Mouse (Mus musculus): Measurements from ENCODE around the gene Nt5e. TPM values are rescaled to one million over a fixed set of nuclear protein-coding genes. Genes with fewer than 3 reads are reported as not detected.

Gene Nt5e
- polyA plus RNA-seq, 1 experiment: not detected

DNA sequence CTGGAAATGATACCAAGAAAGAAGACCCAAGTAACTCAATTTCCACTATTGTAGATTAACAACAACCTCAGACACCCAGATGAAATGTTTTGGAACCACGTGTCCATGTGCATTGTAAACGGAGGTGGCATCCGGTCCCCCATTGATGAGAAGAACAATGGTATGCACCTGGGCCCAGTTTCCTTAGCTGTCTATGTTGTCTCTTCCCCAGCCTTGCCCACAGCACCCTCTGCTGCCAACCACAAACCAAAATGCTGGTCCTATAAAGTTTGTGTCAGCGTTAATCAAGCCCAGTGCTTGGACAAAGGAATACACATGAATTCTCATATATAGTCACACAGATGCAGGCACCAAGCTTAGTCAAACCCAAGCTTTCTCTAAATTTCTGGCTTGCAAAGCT lies 39.3 kb downstream of the Nt5e start:
- no peak for TF ChIP-seq GATA1 (IDR thresholded peaks at IDR 0.05; ENCODE audit: low read length)

DNA sequence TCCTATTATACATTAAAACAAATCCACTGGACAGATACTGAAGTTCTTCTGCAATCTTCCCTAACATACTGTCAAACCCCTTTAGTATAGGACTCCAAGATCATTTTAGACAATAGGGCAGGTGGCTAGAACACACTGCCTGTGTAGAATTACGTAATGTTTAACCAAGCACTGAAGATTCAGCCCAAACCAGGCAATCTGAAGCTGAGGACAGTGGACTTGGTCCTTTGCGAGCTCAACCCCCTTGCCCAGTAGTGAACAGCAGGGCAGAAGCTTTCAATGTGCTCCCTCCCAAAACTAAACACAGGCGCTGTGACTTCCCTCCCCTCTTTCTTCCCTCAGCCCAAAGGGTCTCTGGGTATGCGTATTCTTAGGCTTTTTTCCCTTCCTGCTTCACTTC lies 39.8 kb downstream of the Nt5e start:
- no peak for TF ChIP-seq GATA1 (IDR thresholded peaks at IDR 0.05; ENCODE audit: low read length)

DNA sequence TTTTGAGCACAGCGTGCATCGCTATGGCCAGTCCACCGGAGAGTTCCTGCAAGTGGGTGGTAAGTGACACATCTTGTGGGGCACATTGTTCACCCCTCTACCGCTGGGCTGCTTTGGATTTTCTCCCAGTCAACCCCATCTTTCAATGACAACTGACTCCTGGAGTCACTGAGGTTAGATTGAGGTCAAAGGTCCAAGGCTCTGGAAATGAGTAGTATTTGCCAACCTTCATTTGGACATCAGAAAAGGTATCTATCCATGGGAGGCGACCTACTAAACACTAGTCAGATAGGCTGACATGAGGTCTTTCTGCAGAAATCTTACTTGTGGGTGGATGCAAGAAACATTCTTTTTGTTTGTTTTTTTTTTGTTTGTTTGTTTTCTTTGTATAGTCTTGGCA lies 40.3 kb downstream of the Nt5e start:
- no peak for TF ChIP-seq GATA1 (IDR thresholded peaks at IDR 0.05; ENCODE audit: low read length)

DNA sequence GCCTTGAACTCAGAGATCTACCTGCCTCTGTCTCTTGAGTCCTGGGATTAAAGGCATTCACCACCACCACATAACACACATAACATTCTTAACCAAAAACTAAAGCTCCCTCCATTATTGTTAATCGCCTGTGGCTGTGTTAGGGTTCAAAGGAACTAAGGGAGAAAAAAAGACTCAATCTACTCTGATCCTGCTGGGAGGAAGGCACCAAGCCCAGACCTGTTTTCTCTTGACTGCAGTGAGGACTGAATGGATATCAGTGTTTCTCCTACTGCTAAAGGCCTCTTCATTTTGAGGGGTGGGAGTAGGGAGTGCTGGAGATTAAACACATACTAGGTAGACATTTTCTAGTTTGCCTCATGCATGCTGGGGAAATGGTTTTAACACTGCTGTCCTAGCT lies 40.8 kb downstream of the Nt5e start:
- no peak for TF ChIP-seq GATA1 (IDR thresholded peaks at IDR 0.05; ENCODE audit: low read length)

DNA sequence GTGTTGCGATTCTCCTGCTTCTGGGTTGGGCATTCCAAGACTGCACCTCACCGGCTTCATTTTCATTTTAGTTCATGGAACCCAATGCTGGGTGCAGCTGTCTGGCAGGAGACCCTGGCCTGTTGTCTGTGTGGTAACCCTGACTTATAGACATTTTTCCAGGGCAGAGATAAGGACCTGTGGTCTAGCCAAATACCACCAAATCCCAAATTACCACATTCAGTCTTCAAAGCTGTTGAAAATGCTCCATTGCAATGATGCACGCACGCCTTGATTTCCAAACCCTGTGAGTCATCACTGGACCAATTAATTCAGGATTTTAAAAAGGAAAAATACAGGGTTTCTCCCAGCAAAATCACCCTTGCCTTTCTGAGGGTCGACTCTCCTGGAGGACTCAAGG lies 41.5 kb downstream of the Nt5e start:
- TF ChIP-seq GATA1 (IDR thresholded peaks at IDR 0.05; ENCODE audit: low read length): no peak

DNA sequence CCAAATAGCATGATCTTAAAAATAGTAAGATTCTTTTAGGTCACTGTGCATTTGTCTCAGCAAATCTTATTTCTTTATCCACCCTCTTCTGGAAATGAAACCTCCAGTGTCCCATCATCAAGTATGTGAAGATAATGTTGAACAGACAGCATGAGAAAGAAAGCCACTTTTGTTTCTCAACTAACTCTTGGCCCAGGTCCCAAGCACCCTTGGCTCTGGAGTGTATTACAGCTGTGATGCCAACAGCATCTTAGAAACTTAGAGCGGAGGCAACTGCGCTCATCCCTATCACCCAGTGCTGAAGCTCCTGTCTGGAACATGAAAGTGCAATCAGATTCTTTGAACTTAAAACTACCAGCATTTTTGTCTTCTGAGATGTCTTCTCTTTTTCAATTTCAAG lies 42.7 kb downstream of the Nt5e start:
- TF ChIP-seq GATA1 (IDR thresholded peaks at IDR 0.05; ENCODE audit: low read length): no peak

DNA sequence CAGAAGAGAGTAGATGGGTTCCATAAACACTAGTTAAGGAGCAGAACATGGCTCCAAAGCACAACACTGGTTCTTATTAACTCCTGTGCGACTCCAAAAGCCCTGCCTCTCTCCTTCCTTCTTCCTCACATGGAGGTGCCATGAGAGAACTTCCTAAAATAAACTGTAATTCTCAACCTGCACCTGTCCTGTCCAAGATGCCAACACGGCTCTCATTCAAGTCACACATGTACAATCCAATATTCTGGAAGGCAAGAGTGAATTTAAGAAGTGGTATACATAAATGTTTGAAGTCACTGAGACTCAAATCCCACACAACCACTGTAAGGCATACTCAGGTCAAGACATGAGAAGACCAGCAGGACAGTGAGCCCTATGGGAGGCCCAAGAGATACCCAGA lies 44.2 kb downstream of the Nt5e start:
- TF ChIP-seq GATA1 (IDR thresholded peaks at IDR 0.05; ENCODE audit: low read length): no peak

DNA sequence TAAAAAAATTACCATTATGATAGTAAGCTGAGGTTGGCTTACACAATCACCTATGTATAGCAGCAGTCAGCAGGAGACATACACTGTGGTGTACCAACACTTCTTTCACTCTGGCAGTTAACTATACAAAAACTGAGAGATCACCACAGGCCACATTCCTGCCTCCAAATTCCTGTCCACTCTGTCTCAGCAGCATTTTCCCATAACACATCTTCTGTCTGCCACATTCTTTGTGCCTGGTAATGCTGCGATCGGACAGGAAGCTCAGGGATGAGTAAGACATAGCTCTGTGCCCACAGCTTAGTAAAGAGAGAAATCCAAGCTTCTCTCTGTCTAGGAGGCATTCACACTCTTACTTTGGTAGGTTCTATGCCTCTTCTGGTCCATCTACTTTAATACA lies 46.0 kb downstream of the Nt5e start:
- no peak for TF ChIP-seq GATA1 (IDR thresholded peaks at IDR 0.05; ENCODE audit: low read length)

DNA sequence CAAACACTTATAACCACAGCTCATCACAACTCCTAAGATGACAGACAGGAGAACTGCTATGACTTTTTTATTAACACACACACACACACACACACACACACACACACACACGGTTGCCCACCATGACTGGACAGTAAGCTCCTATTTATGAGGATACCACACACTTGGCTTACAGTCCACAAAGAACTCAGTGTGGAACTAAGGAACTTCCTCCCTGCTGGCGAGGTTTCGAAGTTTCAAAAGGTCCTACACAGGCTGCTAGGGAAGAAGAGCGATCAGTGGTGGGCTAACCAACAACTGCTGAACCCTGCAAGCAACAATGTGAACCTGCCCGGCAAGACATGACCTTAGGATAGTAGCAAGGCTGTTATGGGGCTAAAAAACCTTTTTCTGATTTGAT lies 50.5 kb downstream of the Nt5e start:
- no peak for TF ChIP-seq GATA1 (IDR thresholded peaks at IDR 0.05; ENCODE audit: low read length)

DNA sequence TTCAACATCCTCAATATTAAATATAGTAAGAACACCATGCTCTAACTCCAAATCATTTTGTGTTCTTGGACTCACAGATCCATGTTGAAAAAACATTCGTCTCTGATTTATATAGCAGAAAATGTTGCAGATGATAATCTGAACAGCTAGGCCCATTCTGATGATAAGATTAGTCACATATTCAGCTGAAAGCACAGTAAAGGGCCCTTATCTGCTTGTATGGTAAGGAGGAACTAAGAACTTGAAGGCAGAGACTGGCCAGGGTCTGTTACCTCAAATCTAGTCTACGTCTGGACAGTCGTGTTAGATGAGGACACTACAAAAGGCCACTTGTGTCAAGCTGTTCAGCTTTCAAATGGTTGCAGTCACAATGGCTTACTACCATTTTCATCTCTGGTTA lies 52.1 kb downstream of the Nt5e start:
- no peak for TF ChIP-seq GATA1 (IDR thresholded peaks at IDR 0.05; ENCODE audit: low read length)

DNA sequence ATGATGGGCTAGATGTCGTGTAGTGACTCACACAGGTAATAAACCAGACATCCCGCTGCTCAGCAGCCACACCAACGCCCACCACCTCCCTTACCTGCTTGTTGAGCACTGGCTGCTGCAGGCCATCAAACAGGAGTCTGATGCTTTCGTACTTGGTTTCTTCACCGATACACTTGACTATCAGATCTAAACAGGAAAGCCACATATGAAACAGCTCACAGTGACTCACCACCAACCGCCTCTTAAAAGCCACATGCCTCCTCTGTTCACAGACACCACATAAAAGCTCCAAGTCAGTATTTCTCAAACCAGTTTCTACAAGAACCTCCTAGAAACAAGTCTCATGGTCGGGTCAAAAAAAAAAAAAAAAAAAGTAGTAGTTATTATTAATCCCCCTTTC lies 53.1 kb downstream of the Nt5e start:
- TF ChIP-seq GATA1 (IDR thresholded peaks at IDR 0.05; ENCODE audit: low read length): no peak

DNA sequence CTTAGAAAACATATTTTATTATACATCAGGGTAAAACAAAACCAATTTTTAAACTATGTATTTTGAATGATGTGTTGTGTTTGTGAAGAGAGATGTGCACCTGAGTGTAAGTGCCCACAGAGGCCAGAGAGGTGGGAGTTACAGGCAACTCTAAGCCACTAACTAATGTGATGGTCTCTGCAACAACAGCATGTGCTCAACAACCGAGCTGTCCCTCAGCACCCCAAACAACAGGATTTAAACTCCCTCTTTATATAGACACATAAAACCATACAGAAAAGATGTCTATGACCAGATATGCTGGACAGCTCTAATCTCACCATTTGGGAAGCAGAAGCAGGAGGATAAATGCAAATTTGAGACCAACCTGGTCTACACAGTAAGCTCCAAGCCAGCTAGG lies 53.5 kb downstream of the Nt5e start:
- TF ChIP-seq GATA1 (IDR thresholded peaks at IDR 0.05; ENCODE audit: low read length): no peak

DNA sequence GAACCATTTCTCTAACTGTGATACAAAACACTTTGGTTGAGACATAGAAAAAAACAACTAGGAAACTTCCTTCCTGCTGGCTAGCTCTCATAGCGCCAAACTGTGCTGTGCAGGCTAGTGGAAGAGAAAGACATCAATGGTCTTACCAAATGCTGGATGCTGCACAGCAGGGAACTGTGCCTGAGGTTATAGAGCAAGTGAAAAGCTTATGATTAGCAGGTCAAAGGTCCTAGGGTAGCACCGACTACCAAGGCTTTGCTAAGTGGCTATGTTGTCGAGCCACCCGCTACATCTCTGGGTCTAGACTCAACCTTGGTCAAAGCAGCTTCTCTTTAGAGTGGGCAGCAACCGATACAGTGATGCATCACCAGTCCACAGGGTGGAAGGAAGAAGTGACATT lies 61.8 kb downstream of the Nt5e start:
- no peak for TF ChIP-seq GATA1 (IDR thresholded peaks at IDR 0.05; ENCODE audit: low read length)

DNA sequence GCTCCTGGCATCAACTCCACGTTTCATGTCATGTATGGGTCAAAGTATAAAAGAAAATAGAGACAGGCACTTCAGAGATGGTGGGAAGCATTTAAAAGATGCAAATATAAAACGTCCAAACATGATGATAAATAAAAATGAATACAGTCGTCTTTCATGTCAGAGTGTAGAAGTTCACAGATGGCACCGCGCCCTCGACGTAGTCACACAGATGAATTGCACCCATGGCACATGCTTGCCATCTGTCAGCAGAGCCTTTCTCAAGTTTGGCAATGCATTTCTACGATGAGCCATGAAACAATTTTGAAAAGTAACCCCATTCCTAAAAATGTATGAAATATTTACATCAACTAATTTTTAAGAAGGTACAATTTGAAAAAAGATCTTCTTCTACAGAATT lies 67.9 kb downstream of the Nt5e start:
- TF ChIP-seq GATA1 (IDR thresholded peaks at IDR 0.05; ENCODE audit: low read length): no peak

DNA sequence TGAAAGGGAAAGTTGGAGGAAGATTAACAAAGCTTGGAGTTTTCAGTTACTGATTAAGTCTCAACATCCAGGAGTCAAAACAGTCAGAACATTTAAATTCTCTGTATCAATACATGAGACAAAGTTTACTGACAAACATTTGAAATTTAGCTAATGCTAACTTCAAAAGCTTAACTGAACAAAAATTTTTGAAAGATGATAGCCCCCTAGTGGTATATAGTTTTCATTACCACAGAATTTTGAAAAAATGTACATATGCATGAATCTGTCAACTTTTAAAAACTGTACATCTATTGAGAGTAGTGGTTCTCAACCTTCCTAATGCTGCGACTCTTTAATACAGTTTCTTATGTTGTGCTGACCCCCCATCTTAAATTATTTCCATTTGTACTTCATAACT lies 71.5 kb downstream of the Nt5e start:
- no peak for TF ChIP-seq GATA1 (IDR thresholded peaks at IDR 0.05; ENCODE audit: low read length)

DNA sequence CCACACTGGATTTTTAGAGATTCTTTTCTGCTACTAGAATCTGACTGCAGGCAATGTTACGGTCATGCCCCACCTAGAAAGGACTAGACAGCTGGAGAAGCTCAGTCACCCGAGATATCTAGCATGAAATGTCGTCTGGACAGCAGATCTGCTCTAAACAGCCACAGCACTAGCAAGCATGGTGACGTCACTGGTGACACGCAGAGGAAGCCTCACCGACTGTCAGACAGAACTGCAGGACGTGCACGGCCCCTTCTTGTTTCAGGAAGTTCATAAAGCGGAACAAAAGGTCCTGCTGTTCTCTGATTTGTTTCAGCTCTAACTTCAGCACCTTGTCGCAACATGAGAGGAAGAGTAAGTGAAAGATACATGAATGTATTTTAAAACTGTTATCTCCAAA lies 77.1 kb downstream of the Nt5e start:
- TF ChIP-seq GATA1 (IDR thresholded peaks at IDR 0.05; ENCODE audit: low read length): no peak

DNA sequence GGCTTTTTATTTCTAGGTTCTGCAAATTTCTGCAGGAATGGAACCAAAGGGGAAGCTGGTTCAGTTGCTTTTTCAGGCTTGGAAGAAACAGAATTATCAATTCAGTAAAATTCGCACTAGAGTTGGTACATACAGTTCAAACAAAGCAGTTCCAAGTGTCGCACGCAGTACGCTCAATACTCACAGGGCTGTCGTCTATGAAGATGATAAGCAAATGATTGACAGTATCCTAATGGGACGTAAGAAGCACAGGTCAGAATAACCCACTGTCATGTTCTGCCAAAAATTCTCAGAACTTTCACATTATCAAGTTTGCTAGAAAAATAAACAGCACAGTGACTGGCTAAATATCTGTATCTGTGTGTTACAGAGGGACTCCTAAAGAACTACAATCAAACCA lies 77.5 kb downstream of the Nt5e start:
- no peak for TF ChIP-seq GATA1 (IDR thresholded peaks at IDR 0.05; ENCODE audit: low read length)

DNA sequence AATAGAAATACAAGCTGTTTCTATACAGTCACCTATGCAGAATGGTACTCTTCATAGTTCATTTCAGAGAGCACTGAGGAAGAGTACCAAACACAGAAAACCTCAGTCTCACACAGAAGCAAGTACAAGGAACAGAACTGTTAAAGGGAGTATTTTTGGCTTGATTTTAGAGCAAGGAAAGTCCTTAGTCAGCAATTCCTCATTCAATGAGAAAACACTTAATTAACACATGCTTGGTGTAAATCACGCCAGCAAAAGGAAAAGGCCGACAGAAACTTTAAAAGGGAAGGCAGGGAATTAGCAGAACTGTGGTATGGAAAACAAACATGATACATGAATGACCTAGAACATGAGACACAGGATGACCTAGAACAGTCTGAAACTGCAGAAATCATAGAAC lies 83.0 kb downstream of the Nt5e start:
- TF ChIP-seq GATA1 (IDR thresholded peaks at IDR 0.05; ENCODE audit: low read length): no peak

DNA sequence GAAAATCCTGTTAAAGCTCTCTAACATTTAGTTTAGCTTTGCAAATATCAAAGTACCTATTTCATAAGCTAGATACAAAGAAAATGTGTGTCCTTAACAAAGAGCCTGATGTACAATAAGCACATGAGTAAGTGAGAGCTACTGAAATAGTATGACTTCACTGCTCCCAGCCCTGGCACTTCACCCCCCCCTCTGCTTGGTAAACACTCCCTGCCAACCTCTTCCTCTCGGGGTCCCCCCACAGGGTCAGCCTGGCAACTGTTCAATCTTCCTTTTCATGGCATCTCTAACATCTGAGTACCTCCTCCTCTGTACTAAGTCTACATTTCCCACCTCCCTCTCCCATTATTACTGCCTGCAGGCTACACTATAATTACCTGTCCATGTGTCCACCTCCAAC lies 89.8 kb downstream of the Nt5e start:
- TF ChIP-seq GATA1 (IDR thresholded peaks at IDR 0.05; ENCODE audit: low read length): no peak

Other genes with a start within 250 kb of the Nt5e start
- 7.6 and 11.3 TPM in 2 replicates for gene Snx14, start 111.8 kb downstream of the Nt5e start, polyA plus RNA-seq (2012)
- gene Gm20537, start 129.4 kb downstream of the Nt5e start, polyA plus RNA-seq (2012): 40.5 and 73.6 TPM in 2 replicates
- 139 and 191 TPM in 2 replicates for gene Syncrip, start 155.4 kb downstream of the Nt5e start, polyA plus RNA-seq (2012)
- gene Zfp949, start 220.8 kb downstream of the Nt5e start, polyA plus RNA-seq (2012): 0.29 and 0.62 TPM in 2 replicates

Data from G1E-ER4 (cell line).